Mouse (Mus musculus): ENCODE measurements around the gene Lefty2. TPM values are rescaled to one million over a fixed set of nuclear protein-coding genes. Genes with fewer than 3 reads are reported as not detected.

Gene Lefty2
- total RNA-seq, 2 experiments from 2014 or later = not detected

Other genes starting within 250 kb of the Lefty2 start
- gene Mixl1, start 196.1 kb upstream of the Lefty2 start, total RNA-seq (2021) = not detected
- gene Acbd3, start 167.1 kb upstream of the Lefty2 start, total RNA-seq (2021) = 10 to 100 TPM; 36.1 to 36.9 TPM
- gene H3f3a, start 79.2 kb upstream of the Lefty2 start, total RNA-seq (2021) = 100 to 1,000 TPM; 776 to 797 TPM
- gene Sde2, start 42.0 kb upstream of the Lefty2 start, total RNA-seq (2021) = 10 to 100 TPM; 18.5 to 20.0 TPM
- gene Pycr2, start 11.2 kb downstream of the Lefty2 start, total RNA-seq (2021) = 10 to 100 TPM; 24.1 to 27.0 TPM
- gene Lefty1, start 41.9 kb downstream of the Lefty2 start, total RNA-seq (2021) = 1 to 10 TPM in 1 of 2 experiments, under 1 TPM in 1; 0.96 to 1.5 TPM
- 10 to 100 TPM; 15.3 to 17.3 TPM for gene Tmem63a, start 49.2 kb downstream of the Lefty2 start, total RNA-seq (2021)
- 10 to 100 TPM; 29.3 to 31.4 TPM for gene Ephx1, start 127.8 kb downstream of the Lefty2 start, total RNA-seq (2021)
- gene 9130409I23Rik, start 158.1 kb downstream of the Lefty2 start, total RNA-seq (2021) = not detected